Mouse (Mus musculus) skeletal muscle tissue, postnatal 0 days (tissue): ENCODE data around the gene Slc6a21. TPM values are rescaled to one million over a fixed set of nuclear protein-coding genes. Genes with fewer than 3 reads are reported as not detected.

Experiments used
- polyA plus RNA-seq: library from polyadenylated mRNA; unstranded; fragments of >200 nt; fragmentation: Nextera tagmentation; extraction: Ambion mirVana; gene quantifications from 2 replicates; pipeline ENCODE4 v1.2.1, GENCODE M21; 2015

Gene Slc6a21
- polyA plus RNA-seq, result not detected in 2 replicates

GRCm38 (mm10) chr7:45277136-45277760, at the start of gene Slc6a21:
Slc6a21 (plus strand) TSS chr7:45277513.

DNA sequence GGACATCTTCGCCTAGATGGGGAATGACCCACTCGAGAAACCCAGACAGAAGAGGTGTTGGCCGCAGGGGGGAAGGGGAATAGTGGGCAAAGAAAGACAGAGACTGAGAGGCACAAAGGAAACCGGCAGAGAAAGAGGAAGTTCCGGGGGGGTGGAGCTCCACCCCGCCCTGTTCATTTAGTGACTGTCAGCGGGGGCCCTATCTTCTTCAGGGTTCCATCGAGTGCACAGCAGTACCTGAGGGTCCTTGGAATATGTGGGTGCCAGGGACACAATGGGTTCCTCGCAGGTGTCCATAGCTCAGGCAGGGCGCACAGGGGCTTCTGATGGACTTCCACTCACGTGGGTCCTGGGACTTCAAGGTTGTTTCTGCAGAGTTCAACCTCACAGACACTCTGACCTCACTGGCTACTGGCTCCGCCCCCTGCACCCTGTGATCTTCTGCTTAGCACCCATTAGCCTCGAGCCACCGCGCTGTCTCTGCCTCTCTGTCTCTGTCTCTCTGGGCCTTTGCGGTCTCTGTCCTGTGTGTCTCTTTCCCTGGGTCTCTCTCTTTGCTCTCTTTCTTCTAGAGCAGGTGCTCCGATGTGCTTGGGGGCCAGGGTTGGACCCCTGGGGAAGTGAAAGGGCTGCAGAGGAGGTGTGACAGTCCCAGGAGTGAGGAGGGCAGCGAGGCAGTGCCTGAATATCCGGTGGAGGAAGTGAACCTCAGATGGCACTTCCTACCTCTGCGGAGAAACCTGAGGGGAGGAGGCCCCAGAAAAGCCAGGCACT, 38.4 kb upstream of the Slc6a21 start, which contains the start of gene Cd37:
Gene Cd37, minus strand, starts transcription at position 393 of the 774 bp plus-strand sequence.

DNA sequence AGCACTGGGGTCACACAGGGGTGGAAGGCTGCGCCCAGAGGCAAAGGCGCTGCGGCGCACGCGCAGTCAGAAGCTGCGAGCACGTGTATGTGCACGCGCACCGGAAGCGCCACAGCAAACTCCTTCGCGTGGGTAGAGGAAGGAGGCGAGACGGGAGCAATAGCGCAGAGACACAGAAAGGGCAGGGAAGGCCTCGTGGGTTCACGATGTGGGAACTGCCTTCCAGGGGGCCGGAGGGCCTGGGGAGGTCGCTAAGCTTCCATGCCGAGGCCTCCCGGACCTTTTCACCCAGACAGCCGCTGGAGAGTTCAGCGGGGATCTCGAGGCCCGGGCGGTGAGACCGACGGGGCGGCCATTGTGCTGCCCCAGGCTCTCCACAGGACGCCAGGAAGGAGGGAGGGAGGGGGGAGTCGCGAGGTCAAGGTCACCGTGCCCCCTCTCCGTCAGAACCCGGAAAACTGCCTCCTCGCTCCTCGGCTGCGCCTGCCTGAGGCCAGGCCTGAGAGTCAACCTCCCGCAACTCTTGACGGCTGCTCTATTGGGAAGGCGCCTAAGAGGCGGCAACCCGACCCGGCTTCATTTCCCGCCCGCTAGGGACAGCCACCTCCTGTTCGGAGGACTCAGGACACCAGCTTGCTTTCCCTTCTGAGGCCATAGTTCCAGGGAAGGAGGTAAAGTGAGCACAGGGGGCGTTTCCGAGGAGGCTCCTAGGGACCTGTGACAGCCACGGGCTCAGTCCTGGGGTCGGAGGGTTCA, 36.5 kb upstream of the Slc6a21 start, which contains the start of gene Slc6a16:
Gene Slc6a16, plus strand, starts transcription at position 453 of the 756 bp plus-strand sequence.

DNA sequence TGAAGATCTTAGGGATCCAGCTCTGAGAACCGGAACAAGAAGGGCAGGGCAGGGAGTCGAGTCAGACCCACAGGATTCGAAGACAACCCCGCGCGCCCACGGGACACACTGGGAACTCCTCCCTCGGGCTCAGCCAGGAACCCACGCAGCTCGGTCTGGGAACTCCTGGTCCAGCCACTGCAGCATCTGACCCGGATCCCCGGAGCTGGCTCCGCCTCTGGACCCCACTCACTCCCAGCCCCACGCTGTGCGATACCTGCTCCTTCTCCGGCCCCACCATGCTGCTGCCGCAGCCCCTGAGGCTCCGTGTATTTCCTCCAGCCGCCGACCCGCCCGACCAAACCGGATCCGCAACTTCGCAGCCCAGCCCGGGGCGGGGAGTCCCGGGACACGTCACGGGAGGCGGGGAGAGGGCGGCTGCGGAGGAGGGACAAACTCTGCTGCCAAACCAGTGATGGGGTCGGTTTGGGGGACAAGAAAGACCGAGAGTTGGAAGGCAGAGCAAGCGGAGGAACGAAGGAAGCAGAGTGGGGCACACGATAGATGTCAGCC, 56.2 kb downstream of the Slc6a21 start, which contains the start of gene Trpm4:
Gene Trpm4, minus strand, starts transcription at position 350 of the 552 bp plus-strand sequence.

DNA sequence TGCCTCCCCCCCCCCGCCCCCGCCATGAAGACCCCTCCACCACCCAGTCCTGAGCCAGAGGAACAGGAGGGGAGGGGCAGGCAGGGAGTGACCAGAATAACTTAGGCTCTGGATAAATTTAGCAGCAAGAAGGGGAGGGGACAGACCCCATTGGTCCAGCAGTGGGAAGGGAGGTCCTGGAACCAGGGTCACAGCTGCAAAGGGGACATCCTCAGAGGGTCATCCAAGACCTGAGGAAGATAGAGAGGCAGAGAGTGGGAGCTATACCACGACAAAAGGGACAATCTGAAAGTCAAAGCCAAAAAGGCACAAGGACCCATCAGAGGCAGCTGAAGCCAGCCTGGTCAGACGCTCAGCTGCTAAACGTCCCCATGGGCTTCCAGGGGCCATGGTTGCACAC, 57.7 kb downstream of the Slc6a21 start, which contains the start of gene Hrc:
Gene Hrc, plus strand, starts transcription at position 235 of the 400 bp plus-strand sequence.

Other genes starting within 250 kb of the Slc6a21 start
- 5.4 and 6.6 TPM in 2 replicates for gene Prr12, start 224.6 kb upstream of the Slc6a21 start, polyA plus RNA-seq
- 44.0 and 45.1 TPM in 2 replicates for gene Nosip, start 215.1 kb upstream of the Slc6a21 start, polyA plus RNA-seq
- 20.2 and 23.5 TPM in 2 replicates for gene Prrg2, start 214.8 kb upstream of the Slc6a21 start, polyA plus RNA-seq
- gene Rcn3, start 185.3 kb upstream of the Slc6a21 start, polyA plus RNA-seq, result 177 and 263 TPM in 2 replicates
- gene Fcgrt, start 173.7 kb upstream of the Slc6a21 start, polyA plus RNA-seq, result 95.2 and 152 TPM in 2 replicates
- gene Rps11, start 153.1 kb upstream of the Slc6a21 start, polyA plus RNA-seq, result 745 and 781 TPM in 2 replicates
- gene Rpl13a, start 148.8 kb upstream of the Slc6a21 start, polyA plus RNA-seq, result 925 and 1,005 TPM in 2 replicates
- gene Gm45713, start 141.3 kb upstream of the Slc6a21 start, polyA plus RNA-seq, result 0.52 and 0.86 TPM in 2 replicates
- 1.0 and 2.3 TPM in 2 replicates for gene Flt3l, start 141.1 kb upstream of the Slc6a21 start, polyA plus RNA-seq
- gene Pih1d1, start 123.2 kb upstream of the Slc6a21 start, polyA plus RNA-seq, result 50.8 and 52.5 TPM in 2 replicates
- gene Aldh16a1, start 122.9 kb upstream of the Slc6a21 start, polyA plus RNA-seq, result 18.4 and 21.6 TPM in 2 replicates
- 0.22 and 0.46 TPM in 2 replicates for gene Slc17a7, start 113.6 kb upstream of the Slc6a21 start, polyA plus RNA-seq
- 0.15 TPM in 1 of 2 replicates, not detected in the other for gene Gfy, start 97.9 kb upstream of the Slc6a21 start, polyA plus RNA-seq
- not detected in 2 replicates for gene Pth2, start 96.5 kb upstream of the Slc6a21 start, polyA plus RNA-seq
- 1.0 and 2.0 TPM in 2 replicates for gene Ccdc155, start 72.6 kb upstream of the Slc6a21 start, polyA plus RNA-seq
- 0.23 and 6.5 TPM in 2 replicates for gene Dkkl1, start 65.4 kb upstream of the Slc6a21 start, polyA plus RNA-seq
- 28.9 and 29.6 TPM in 2 replicates for gene Tead2, start 61.8 kb upstream of the Slc6a21 start, polyA plus RNA-seq
- 3.6 and 5.9 TPM in 2 replicates for gene Cd37, start 38.4 kb upstream of the Slc6a21 start, polyA plus RNA-seq
- gene Slc6a16, start 36.4 kb upstream of the Slc6a21 start, polyA plus RNA-seq, result not detected in 2 replicates
- 15.3 and 15.4 TPM in 2 replicates for gene Trpm4, start 56.3 kb downstream of the Slc6a21 start, polyA plus RNA-seq
- 94.0 and 120 TPM in 2 replicates for gene Hrc, start 57.8 kb downstream of the Slc6a21 start, polyA plus RNA-seq
- 3.2 and 4.0 TPM in 2 replicates for gene Ppfia3, start 89.5 kb downstream of the Slc6a21 start, polyA plus RNA-seq
- gene Lin7b, start 93.1 kb downstream of the Slc6a21 start, polyA plus RNA-seq, result 1.5 and 2.0 TPM in 2 replicates
- gene Snrnp70, start 118.2 kb downstream of the Slc6a21 start, polyA plus RNA-seq, result 64.7 and 74.9 TPM in 2 replicates
- gene Kcna7, start 128.1 kb downstream of the Slc6a21 start, polyA plus RNA-seq, result 3.5 and 4.7 TPM in 2 replicates
- 0.09 and 0.17 TPM in 2 replicates for gene Ntf5, start 136.2 kb downstream of the Slc6a21 start, polyA plus RNA-seq
- not detected in 2 replicates for gene Lhb, start 143.3 kb downstream of the Slc6a21 start, polyA plus RNA-seq
- 90.8 and 92.1 TPM in 2 replicates for gene Gys1, start 157.3 kb downstream of the Slc6a21 start, polyA plus RNA-seq
- 31.4 and 35.8 TPM in 2 replicates for gene Ruvbl2, start 160.6 kb downstream of the Slc6a21 start, polyA plus RNA-seq
- gene Ftl1, start 182.4 kb downstream of the Slc6a21 start, polyA plus RNA-seq, result 2,280 and 2,838 TPM in 2 replicates
- 74.5 and 83.5 TPM in 2 replicates for gene Bax, start 189.4 kb downstream of the Slc6a21 start, polyA plus RNA-seq
- gene Tulp2, start 204.4 kb downstream of the Slc6a21 start, polyA plus RNA-seq, result 0.06 and 0.12 TPM in 2 replicates
- gene Gm45808, start 209.3 kb downstream of the Slc6a21 start, polyA plus RNA-seq, result not detected in 2 replicates
- 7.1 and 7.2 TPM in 2 replicates for gene Dhdh, start 211.3 kb downstream of the Slc6a21 start, polyA plus RNA-seq
- gene Nucb1, start 232.9 kb downstream of the Slc6a21 start, polyA plus RNA-seq, result 124 and 146 TPM in 2 replicates
- gene Ppp1r15a, start 248.8 kb downstream of the Slc6a21 start, polyA plus RNA-seq, result 19.1 and 19.6 TPM in 2 replicates
- 5.6 and 8.0 TPM in 2 replicates for gene Plekha4, start 248.8 kb downstream of the Slc6a21 start, polyA plus RNA-seq